Mouse (Mus musculus) CH12.LX (cell line): ENCODE measurements around the gene Olfr1509. TPM values are rescaled to one million over a fixed set of nuclear protein-coding genes. Genes with fewer than 3 reads are reported as not detected.

Experiments used
- DNase-seq: peaks from one replicate; pipeline ENCODE4 v3.0.0-alpha.2; 2013; ENCODE audit errors: extremely low read depth
- H3K27ac ChIP-seq: 2 replicates; pipeline ENCODE4 v1.5.1; 2012; ENCODE audit warnings: low read depth, mild to moderate bottlenecking, control low read depth, moderate library complexity; ENCODE audit not compliant: insufficient read depth
- H3K27me3 ChIP-seq: replicated peaks from 2 replicates; pipeline ENCODE3; 2012; ENCODE audit warnings: inconsistent platforms
- H3K36me3 ChIP-seq, 2 experiments: replicated peaks in 1 of 2; 2 replicates each; pipeline versions ENCODE3 to v1.6.1; 2012; ENCODE audit warnings: inconsistent platforms in 1 of 2, low read length in 1 of 2, mild to moderate bottlenecking in 1 of 2, mixed read lengths in 1 of 2, moderate library complexity in 1 of 2; ENCODE audit not compliant: control insufficient read depth in 1 of 2, insufficient read depth in 1 of 2
- H3K4me1 ChIP-seq, 2 experiments: 2 replicates each; pipeline ENCODE4 v1.6.1; 2012; ENCODE audit warnings: inconsistent platforms in 1 of 2, moderate library complexity in 1 of 2; ENCODE audit not compliant: insufficient read depth in 2 of 2, control insufficient read depth in 1 of 2
- H3K4me2 ChIP-seq: 2 replicates; pipeline ENCODE4 v1.6.1; 2012; ENCODE audit warnings: low read depth, mild to moderate bottlenecking, control low read depth; ENCODE audit not compliant: poor library complexity, insufficient read depth, severe bottlenecking
- H3K4me3 ChIP-seq, 3 experiments: fragments of 150-350 bp in 1 of 3; sonication (generic) in 1 of 3; replicated peaks in 1 of 3; 2 replicates each; pipeline versions ENCODE3 to v1.5.1; 2011 to 2012; ENCODE audit warnings: low read depth in 2 of 3, low read length in 2 of 3, mild to moderate bottlenecking in 2 of 3, moderate library complexity in 2 of 3, control low read depth in 1 of 3, improper control_type of control experiment in 1 of 3, inconsistent platforms in 1 of 3, mixed read lengths in 1 of 3; ENCODE audit not compliant: poor library complexity in 1 of 3
- H3K79me2 ChIP-seq: replicated peaks from 2 replicates; pipeline ENCODE4 v1.6.1; 2012; ENCODE audit warnings: mild to moderate bottlenecking, moderate library complexity; ENCODE audit not compliant: control insufficient read depth, poor library complexity, insufficient read depth, severe bottlenecking; ENCODE audit errors: extremely low read depth
- H3K9ac ChIP-seq: 2 replicates; pipeline ENCODE4 v1.6.1; 2012; ENCODE audit warnings: low read depth, mild to moderate bottlenecking, control low read depth, moderate library complexity; ENCODE audit not compliant: insufficient read depth
- H3K9me3 ChIP-seq: replicated peaks from 2 replicates; pipeline ENCODE3; 2012; ENCODE audit warnings: low read length, inconsistent platforms, mixed read lengths
- CHD1 ChIP-seq: IDR thresholded peaks from 2 replicates; pipeline ENCODE4 v1.6.1; 2012; ENCODE audit warnings: low read depth, low read length, improper control_type of control experiment, inconsistent platforms
- CTCF ChIP-seq, 2 experiments: IDR thresholded peaks in 1 of 2; conservative IDR thresholded peaks in 1 of 2; 2 replicates each; pipeline ENCODE4 v1.5.1; 2011 to 2012; ENCODE audit warnings: low read depth in 2 of 2, low read length in 2 of 2, improper control_type of control experiment in 1 of 2, inconsistent platforms in 1 of 2, mild to moderate bottlenecking in 1 of 2, moderate library complexity in 1 of 2
- ELF1 ChIP-seq: IDR thresholded peaks from 2 replicates; pipeline ENCODE4 v1.6.1; 2014; ENCODE audit warnings: low read depth, mild to moderate bottlenecking, inconsistent platforms, low read length, improper control_type of control experiment
- ETS1 ChIP-seq: conservative IDR thresholded peaks from 2 replicates; pipeline ENCODE4 v1.6.1; 2012; ENCODE audit warnings: low read depth, mild to moderate bottlenecking, inconsistent platforms, low read length, improper control_type of control experiment, moderate library complexity
- GABPA ChIP-seq: IDR thresholded peaks from 2 replicates; pipeline ENCODE4 v1.6.1; 2012; ENCODE audit warnings: low read depth, low read length, improper control_type of control experiment, inconsistent platforms; ENCODE audit not compliant: insufficient replicate concordance
- JUN ChIP-seq: IDR thresholded peaks from 2 replicates; pipeline ENCODE4 v1.6.1; 2011; ENCODE audit warnings: low read depth, mild to moderate bottlenecking, low read length, improper control_type of control experiment, moderate library complexity; ENCODE audit not compliant: insufficient read depth
- JUND ChIP-seq: conservative IDR thresholded peaks from 2 replicates; pipeline ENCODE4 v1.6.1; 2011; ENCODE audit warnings: low read depth, low read length, improper control_type of control experiment
- MAX ChIP-seq: IDR thresholded peaks from 2 replicates; pipeline ENCODE4 v1.6.1; 2011; ENCODE audit warnings: low read length, improper control_type of control experiment
- MAZ ChIP-seq: IDR thresholded peaks from 2 replicates; pipeline ENCODE4 v1.6.1; 2012; ENCODE audit warnings: low read depth, mild to moderate bottlenecking, inconsistent platforms, low read length, improper control_type of control experiment, moderate library complexity
- MEF2A ChIP-seq: IDR thresholded peaks from 2 replicates; pipeline ENCODE4 v1.6.1; 2014; ENCODE audit warnings: low read depth, mild to moderate bottlenecking, inconsistent platforms, low read length, improper control_type of control experiment, borderline replicate concordance
- MXI1 ChIP-seq: IDR thresholded peaks from 2 replicates; pipeline ENCODE4 v1.6.1; 2011; ENCODE audit warnings: mild to moderate bottlenecking, low read depth, low read length, improper control_type of control experiment
- NELFE ChIP-seq: IDR thresholded peaks from 2 replicates; pipeline ENCODE4 v1.6.1; 2011; ENCODE audit warnings: low read depth, low read length, improper control_type of control experiment
- NRF1 ChIP-seq: IDR thresholded peaks from 2 replicates; pipeline ENCODE4 v1.6.1; 2014; ENCODE audit warnings: low read depth, mild to moderate bottlenecking, inconsistent platforms, low read length, improper control_type of control experiment, moderate library complexity
- PAX5 ChIP-seq: IDR thresholded peaks from 2 replicates; pipeline ENCODE4 v1.6.1; 2012; ENCODE audit warnings: low read length, inconsistent platforms, mixed read lengths
- POLR2AphosphoS2 ChIP-seq: IDR thresholded peaks from 2 replicates; pipeline ENCODE4 v1.6.1; 2011; ENCODE audit warnings: low read depth, low read length, improper control_type of control experiment
- RAD21 ChIP-seq: IDR thresholded peaks from 2 replicates; pipeline ENCODE4 v1.6.1; 2011; ENCODE audit warnings: low read depth, mild to moderate bottlenecking, low read length, improper control_type of control experiment, moderate library complexity
- SIN3A ChIP-seq: IDR thresholded peaks from 2 replicates; pipeline ENCODE4 v1.6.1; 2012; ENCODE audit warnings: low read length, improper control_type of control experiment, inconsistent platforms
- TBP ChIP-seq: conservative IDR thresholded peaks from 2 replicates; pipeline ENCODE4 v1.6.1; 2011; ENCODE audit warnings: low read depth, low read length, improper control_type of control experiment
- TCF12 ChIP-seq: IDR thresholded peaks from 2 replicates; pipeline ENCODE4 v1.6.1; 2014; ENCODE audit warnings: low read depth, mild to moderate bottlenecking, inconsistent platforms, low read length, improper control_type of control experiment
- UBTF ChIP-seq: IDR thresholded peaks from 2 replicates; pipeline ENCODE4 v1.6.1; 2012; ENCODE audit warnings: low read depth, mild to moderate bottlenecking, inconsistent platforms, low read length, improper control_type of control experiment, moderate library complexity
- ZC3H11A ChIP-seq: IDR thresholded peaks from 2 replicates; pipeline ENCODE4 v1.6.1; 2012; ENCODE audit warnings: low read depth, mild to moderate bottlenecking, inconsistent platforms, low read length, improper control_type of control experiment
- ZKSCAN1 ChIP-seq: IDR thresholded peaks from 2 replicates; pipeline ENCODE4 v1.6.1; 2012; ENCODE audit warnings: low read depth, inconsistent platforms, low read length, improper control_type of control experiment, borderline replicate concordance
- ZMIZ1 ChIP-seq: IDR thresholded peaks from 2 replicates; pipeline ENCODE4 v1.6.1; 2012; ENCODE audit warnings: low read depth, mild to moderate bottlenecking, inconsistent platforms, low read length, improper control_type of control experiment
- ZNF384 ChIP-seq: IDR thresholded peaks from 2 replicates; pipeline ENCODE4 v1.6.1; 2012; ENCODE audit warnings: low read depth, low read length, improper control_type of control experiment, inconsistent platforms
- dilution Hi-C: fragments of 300-500 bp; cut with MboI; formaldehyde crosslinking; loops from 2 replicates; pipeline ENCODE4 v1.14.3; 2020; ENCODE audit warnings: low sequenced_read_pairs; ENCODE audit not compliant: extremely low pct_unique_long_range_greater_than_20kb, extremely low pct_ligation_motif_present
- in situ Hi-C: fragments of 300-500 bp; cut with MboI; formaldehyde crosslinking; loops from 3 replicates; pipeline ENCODE4 v1.14.3; 2019; ENCODE audit warnings: low sequenced_read_pairs, low pct_ligation_motif_present, low pct_unique_long_range_greater_than_20kb, mixed read lengths
- polyA plus RNA-seq: library from polyadenylated mRNA; unstranded; fragments of >175 nt; gene quantifications from 2 replicates; pipeline ENCODE4 v1.2.1, GENCODE M21; 2012; ENCODE audit warnings: low read depth; ENCODE audit not compliant: insufficient read length
- total RNA-seq, 2 experiments: library from RNA; depleted of rRNA; stranded (reverse); fragments of 300-350 nt in 1 of 2; fragments of >200 nt in 1 of 2; gene quantifications; 2 replicates each; pipeline ENCODE4 v1.2.3; 2012 to 2014

Olfr1509 gene
- total and polyA plus RNA-seq, 3 experiments: not detected

DNA sequence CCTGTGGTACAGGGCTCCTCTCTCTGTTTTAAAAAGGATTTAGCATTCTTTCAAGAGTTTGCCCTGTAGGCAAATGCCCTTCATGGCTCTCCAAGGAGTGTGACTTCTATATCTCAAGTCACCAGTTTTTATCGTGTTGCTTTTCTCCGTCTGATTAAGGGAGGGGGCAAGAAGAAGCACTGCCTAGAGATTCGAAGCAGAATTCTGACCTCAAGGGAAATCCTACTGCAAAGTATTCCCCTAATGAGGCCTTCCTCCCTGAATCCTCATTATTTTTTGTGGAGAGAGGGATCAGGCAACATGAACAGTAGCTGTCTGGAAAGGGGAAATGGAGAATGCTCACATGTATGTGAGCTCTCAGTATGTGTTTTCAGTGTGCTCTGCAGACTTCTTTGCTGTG is 28.5 kb upstream of the Olfr1509 start, which contains the start of gene Olfr1510:
Olfr1510 (minus strand) TSS at position 101 of the 400 bp plus-strand sequence.
- Histone ChIP-seq H3K27ac (no peak within 1 kb of the TSS), H3K4me2 (no peak within 1 kb of the TSS), H3K4me3 (no peak within 1 kb of the TSS), H3K36me3 (no peaks in the 10 kb centered on the region), H3K4me1 (peaks cover 0 to 2% of the 10 kb centered on the region in 2 experiments; a peak in 1 of 4 replicates), H3K9ac (no peak within 1 kb of the TSS), H3K79me2 (no peaks in the 10 kb centered on the region), H3K27me3 (no peaks in the 10 kb centered on the region)
- DNase-seq: no peak
- dilution Hi-C loops: no loop called here
- TF ChIP-seq CTCF (conservative IDR thresholded peaks at IDR 0.05 in 1 of 2, IDR thresholded peaks at IDR 0.05 in 1 of 2; ENCODE audit: low read depth in 2 of 2, low read length in 2 of 2) (no peak), PAX5 (no peak), ZKSCAN1 (no peak), JUN (no peak), TBP (no peak), TCF12 (no peak), RAD21 (no peak), ZMIZ1 (no peak), POLR2AphosphoS2 (no peak), ZC3H11A (no peak), CHD1 (no peak)
- TF ChIP-seq, all 38 proteins: peak for 0
- in situ Hi-C loops: no loop called here
- no peaks in the 10 kb centered on the region for H3K9me3 ChIP-seq

DNA sequence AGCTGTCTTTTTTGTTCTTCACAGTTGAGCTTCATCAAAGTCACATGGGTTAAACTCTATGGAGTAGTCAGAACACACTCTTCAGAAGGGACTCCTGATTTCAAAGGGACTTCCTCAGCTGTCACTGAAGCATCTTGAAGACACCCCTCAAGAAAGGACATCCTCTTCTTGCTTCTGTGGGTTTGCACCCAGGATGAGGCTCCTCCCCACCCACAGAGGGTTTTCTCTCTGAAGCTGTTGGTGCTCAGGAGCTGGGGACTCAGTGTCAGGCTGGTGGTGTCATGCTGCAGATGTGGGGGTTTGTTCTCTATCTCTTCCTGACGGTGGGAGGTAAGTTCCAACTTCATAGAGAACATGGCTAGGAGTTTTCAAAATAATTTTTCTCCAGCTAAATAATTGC is 15.1 kb upstream of the Olfr1509 start:
- Histone ChIP-seq H3K27me3 (no peaks in the 10 kb centered on the region), H3K4me1 (no peaks in the 10 kb centered on the region), H3K9me3 (no peaks in the 10 kb centered on the region), H3K4me2 (no peak overlapping the region), H3K27ac (no peak overlapping the region), H3K79me2 (no peaks in the 10 kb centered on the region), H3K36me3 (no peaks in the 10 kb centered on the region), H3K9ac (no peak overlapping the region), H3K4me3 (no peak overlapping the region)
- no peak for TF ChIP-seq ELF1
- no peak for TF ChIP-seq NRF1
- no peak for TF ChIP-seq MEF2A
- TF ChIP-seq TCF12: no peak
- TF ChIP-seq UBTF: no peak
- TF ChIP-seq ZNF384: no peak
- no peak for TF ChIP-seq MAX
- no peak for TF ChIP-seq POLR2AphosphoS2
- TF ChIP-seq MXI1: no peak
- TF ChIP-seq CTCF (conservative IDR thresholded peaks at IDR 0.05 in 1 of 2, IDR thresholded peaks at IDR 0.05 in 1 of 2; ENCODE audit: low read depth in 2 of 2, low read length in 2 of 2): no peak
- TF ChIP-seq ETS1: no peak
- no peak for TF ChIP-seq SIN3A
- TF ChIP-seq MAZ: no peak
- TF ChIP-seq PAX5: no peak
- no peak for TF ChIP-seq GABPA
- TF ChIP-seq NELFE: no peak
- TF ChIP-seq JUND: no peak
- DNase-seq: no peak
- in situ Hi-C loops (no loop called here), dilution Hi-C loops (no loop called here)
